Mouse (Mus musculus): ENCODE data around the gene Dll1. TPM values are rescaled to one million over a fixed set of nuclear protein-coding genes. Genes with fewer than 3 reads are reported as not detected.

The Dll1 gene
- polyA plus RNA-seq, 1 experiment from 2014 or later: 59.6 TPM

DNA sequence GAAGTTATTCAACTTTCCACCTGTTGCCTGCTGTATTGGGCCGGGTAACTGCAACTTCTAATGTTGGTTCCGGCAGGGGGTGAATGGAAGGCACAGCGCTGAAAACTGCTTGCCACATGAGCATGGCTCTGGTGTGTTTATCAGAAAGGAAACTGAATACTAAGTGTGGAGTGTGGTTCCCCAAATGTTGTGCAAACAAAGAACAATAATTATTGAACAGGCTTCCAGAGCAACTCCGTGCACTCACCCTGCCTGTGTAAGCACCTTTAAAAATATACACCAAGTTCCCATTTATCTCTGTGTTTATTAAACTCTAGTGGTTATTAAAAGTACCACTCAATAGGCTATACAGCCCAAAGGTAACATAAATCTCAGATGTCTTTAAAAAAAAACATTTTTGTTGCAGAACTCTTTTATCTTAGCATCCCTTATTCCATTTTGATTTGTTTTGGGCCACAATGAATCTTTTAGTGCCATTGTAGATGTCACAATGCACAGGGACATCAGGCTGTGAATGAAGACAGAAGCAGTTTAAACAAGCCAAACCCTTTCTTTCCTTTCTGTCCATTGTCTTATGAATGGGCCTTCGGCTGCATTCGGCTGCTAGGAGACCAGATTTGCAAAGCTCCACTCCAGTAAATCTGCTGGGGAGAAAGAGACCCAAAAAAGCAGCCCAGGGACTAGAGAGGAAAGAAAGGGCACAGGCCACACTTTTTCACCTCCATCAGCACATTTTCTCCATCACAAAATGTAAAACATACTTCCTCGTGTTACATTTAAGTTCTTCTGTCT lies 5.4 kb upstream of the Dll1 start:
- Histone ChIP-seq H3K4me2 (replicated peaks; ENCODE audit: low read depth, low read length) (peak overlapping the region; percentile 76), H3K9ac (ENCODE audit: low read depth, low read length) (no peak overlapping the region), H3K9me3 (ENCODE audit: control insufficient read depth, low read length) (no peaks in the 10 kb centered on the region), H3K27me3 (ENCODE audit: control insufficient read depth, insufficient read depth, low read length) (peaks cover 8% of the 10 kb centered on the region; the same call in 1 of the 2 replicates), H3K4me3 (ENCODE audit: low read depth, low read length) (no peak overlapping the region), H3K27ac (ENCODE audit: low read depth, low read length) (peak overlapping the region; percentile 89; the same call in 1 of the 2 replicates), H3K4me1 (replicated peaks; ENCODE audit: control insufficient read depth, insufficient read depth, low read length) (peaks cover 27% of the 10 kb centered on the region), H3K36me3 (ENCODE audit: control insufficient read depth, insufficient read depth, low read length) (no peaks in the 10 kb centered on the region)
- peak; percentile 48 for DNase-seq (ENCODE audit: low spot score)
- 17% methylated on average over 7 of the region's 7 CpGs for WGBS
- ATAC-seq (ENCODE audit: low FRiP score): no peak

DNA sequence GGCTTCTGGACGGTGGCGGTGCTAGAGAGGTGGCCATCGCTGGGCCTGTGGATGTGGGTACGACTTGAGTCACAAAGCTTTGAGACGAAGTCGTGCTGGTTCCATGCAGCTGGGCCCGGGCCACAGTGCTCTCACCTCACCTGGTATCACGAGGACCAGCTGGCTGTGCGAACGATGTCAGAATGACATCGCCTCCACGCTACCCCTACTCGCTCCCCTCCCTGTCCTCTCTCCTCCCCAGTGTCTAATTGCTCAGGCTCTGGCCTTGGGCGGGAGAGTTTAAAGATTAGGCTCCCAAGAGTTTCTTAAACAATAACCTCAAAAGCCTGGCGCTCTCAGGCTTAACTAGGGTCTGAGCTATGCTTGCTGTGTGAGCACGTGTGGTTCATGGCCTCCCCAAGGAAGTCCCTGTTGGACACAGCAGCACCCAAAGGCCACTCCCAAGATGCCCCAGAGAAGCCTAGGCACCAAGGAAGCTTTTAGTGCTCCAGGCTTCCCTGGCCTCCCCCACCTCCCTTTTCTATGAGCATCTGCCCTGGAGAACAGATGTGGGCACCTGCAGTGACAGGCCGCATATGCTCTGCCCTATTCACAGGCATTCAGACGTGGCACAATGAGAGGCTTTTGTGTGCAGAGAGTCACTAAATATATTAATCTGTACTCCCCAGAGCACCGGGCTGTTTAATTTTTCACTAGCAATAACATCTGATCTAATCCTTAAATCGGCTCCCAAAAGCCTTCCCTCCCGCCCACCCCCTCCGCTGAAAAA lies 4.6 kb upstream of the Dll1 start:
- peak overlapping the region; percentile 89 for H3K27ac ChIP-seq (ENCODE audit: low read depth, low read length)
- peak overlapping the region; percentile 40 for H3K4me3 ChIP-seq (ENCODE audit: low read depth, low read length)
- DNase-seq (ENCODE audit: low spot score) (peak; percentile 74), ATAC-seq (ENCODE audit: low FRiP score) (peak; percentile 41)
- H3K36me3 ChIP-seq (ENCODE audit: control insufficient read depth, insufficient read depth, low read length): no peaks in the 10 kb centered on the region
- H3K4me1 ChIP-seq (replicated peaks; ENCODE audit: control insufficient read depth, insufficient read depth, low read length): peaks cover 27% of the 10 kb centered on the region
- H3K9me3 ChIP-seq (ENCODE audit: control insufficient read depth, low read length): no peaks in the 10 kb centered on the region
- 4% methylated on average over 22 of the region's 22 CpGs for WGBS
- H3K27me3 ChIP-seq (ENCODE audit: control insufficient read depth, insufficient read depth, low read length): peaks cover 8% of the 10 kb centered on the region; the same call in 1 of the 2 replicates
- peak overlapping the region; percentile 60 for H3K9ac ChIP-seq (ENCODE audit: low read depth, low read length)
- H3K4me2 ChIP-seq (replicated peaks; ENCODE audit: low read depth, low read length): peak overlapping the region; percentile 76

DNA sequence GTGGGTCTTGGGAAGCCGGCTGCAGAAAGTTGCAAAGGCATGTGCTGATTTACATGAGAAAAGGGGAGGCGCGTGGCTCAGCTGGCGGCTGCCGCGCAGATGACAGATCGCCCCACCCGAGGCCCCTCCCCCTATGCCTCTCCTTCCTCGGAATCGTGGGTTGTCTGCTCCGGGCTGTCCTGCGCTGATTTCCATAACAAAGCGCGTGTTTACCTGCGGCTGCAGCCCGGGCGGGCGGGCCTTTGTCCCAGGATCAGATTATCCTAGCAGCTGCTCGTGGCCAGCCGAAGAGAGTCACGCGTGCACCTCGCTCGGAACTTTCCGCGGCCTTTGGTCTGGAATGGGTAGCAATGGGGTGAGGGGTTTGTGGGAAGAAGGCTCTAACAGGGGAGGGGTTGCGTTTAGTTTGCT lies 4.0 kb upstream of the Dll1 start:
- H3K9me3 ChIP-seq (ENCODE audit: control insufficient read depth, low read length): no peaks in the 10 kb centered on the region
- peak overlapping the region; percentile 40 for H3K4me3 ChIP-seq (ENCODE audit: low read depth, low read length)
- 0% methylated on average over 22 of the region's 27 CpGs for WGBS
- peak overlapping the region; percentile 60 for H3K9ac ChIP-seq (ENCODE audit: low read depth, low read length)
- ATAC-seq (ENCODE audit: low FRiP score) (peak; percentile 63), DNase-seq (ENCODE audit: low spot score) (peak; percentile 87)
- peak overlapping the region; percentile 89 for H3K27ac ChIP-seq (ENCODE audit: low read depth, low read length)
- peaks cover 8% of the 10 kb centered on the region; the same call in 1 of the 2 replicates for H3K27me3 ChIP-seq (ENCODE audit: control insufficient read depth, insufficient read depth, low read length)
- peak overlapping the region; percentile 76 for H3K4me2 ChIP-seq (replicated peaks; ENCODE audit: low read depth, low read length)
- H3K4me1 ChIP-seq (replicated peaks; ENCODE audit: control insufficient read depth, insufficient read depth, low read length): peaks cover 27% of the 10 kb centered on the region
- H3K36me3 ChIP-seq (ENCODE audit: control insufficient read depth, insufficient read depth, low read length): no peaks in the 10 kb centered on the region

DNA sequence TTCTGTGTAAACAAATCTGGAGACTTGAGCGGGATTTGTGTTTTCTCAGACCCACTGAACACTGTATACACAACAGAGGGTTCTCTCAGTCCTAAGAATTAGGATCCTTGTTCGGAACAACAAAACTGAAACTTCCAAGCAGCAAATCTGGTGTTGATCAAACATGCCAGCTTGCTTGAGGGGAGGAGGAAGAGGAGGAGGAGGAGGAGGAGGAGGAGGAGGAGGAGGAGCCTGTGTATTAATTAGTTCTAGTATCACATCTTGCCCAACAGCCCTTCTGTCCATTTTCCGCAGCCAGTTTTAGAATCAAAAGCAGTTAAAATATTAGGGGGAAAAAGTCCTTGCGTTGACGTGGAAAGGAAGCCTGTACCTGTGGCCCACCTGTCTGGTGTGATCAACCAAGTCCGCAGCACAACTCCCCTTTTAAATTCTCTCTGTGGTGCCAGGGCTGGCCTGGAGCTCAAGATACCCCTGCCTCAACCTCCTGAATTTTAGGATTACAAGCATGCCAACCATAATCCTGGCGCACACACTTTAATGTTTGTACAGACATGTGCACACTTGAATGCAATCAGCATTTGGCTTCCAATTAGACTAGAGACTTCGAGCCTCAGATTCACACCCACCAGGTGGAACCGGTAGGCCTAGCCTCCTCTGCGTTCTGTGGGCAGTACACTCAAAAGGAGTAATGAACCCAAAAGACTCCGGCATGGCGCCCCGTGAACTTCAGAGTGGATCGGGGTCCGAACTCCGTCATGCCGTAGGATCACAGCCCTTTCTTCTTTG lies 3.3 kb upstream of the Dll1 start:
- peak overlapping the region; percentile 13; the same call in 1 of the 2 replicates for H3K9ac ChIP-seq (ENCODE audit: low read depth, low read length)
- H3K36me3 ChIP-seq (ENCODE audit: control insufficient read depth, insufficient read depth, low read length): no peaks in the 10 kb centered on the region
- peak overlapping the region; percentile 76 for H3K4me2 ChIP-seq (replicated peaks; ENCODE audit: low read depth, low read length)
- DNase-seq (ENCODE audit: low spot score) (peak; percentile 28), ATAC-seq (ENCODE audit: low FRiP score) (no peak)
- H3K4me1 ChIP-seq (replicated peaks; ENCODE audit: control insufficient read depth, insufficient read depth, low read length): peaks cover 27% of the 10 kb centered on the region
- peak overlapping the region; percentile 89 for H3K27ac ChIP-seq (ENCODE audit: low read depth, low read length)
- no peaks in the 10 kb centered on the region for H3K9me3 ChIP-seq (ENCODE audit: control insufficient read depth, low read length)
- peaks cover 8% of the 10 kb centered on the region; the same call in 1 of the 2 replicates for H3K27me3 ChIP-seq (ENCODE audit: control insufficient read depth, insufficient read depth, low read length)
- H3K4me3 ChIP-seq (ENCODE audit: low read depth, low read length): peak overlapping the region; percentile 40
- WGBS: 6% methylated on average over 17 of the region's 17 CpGs

DNA sequence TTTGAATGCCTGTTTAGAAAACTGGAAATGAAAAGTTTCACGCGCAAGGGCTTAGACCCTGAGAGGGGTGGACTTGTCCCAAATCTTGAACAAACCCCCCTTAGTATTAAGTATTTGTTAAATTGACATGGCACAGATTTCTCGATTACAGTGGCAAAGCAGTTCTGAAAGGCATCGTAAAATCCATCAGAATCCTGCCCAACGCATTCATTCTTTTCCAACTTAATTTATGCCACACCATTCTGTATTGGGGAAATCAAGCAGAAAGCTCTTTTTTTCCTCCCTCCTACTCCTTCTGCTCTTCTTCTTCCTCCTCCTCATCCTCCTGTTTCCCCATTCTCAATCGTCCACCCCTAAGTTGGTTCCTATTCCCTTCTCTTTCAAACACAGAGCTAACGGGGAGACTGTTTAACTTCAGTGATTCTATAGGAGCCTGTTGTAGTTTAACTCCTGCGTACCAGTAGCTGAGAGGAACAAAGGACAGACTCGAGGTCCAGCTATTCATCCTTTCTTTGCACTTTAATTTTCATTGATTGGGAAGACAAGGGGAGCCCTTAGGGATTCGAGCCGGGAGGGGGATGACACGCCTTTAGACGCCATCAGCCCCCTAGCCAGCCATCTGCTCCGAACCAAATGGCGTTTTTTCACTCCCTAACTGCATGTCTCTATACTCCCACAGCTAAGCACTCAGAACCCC lies 1.9 kb upstream of the Dll1 start:
- DNase-seq (ENCODE audit: low spot score): peak; percentile 74
- H3K27ac ChIP-seq (ENCODE audit: low read depth, low read length): peak overlapping the region; percentile 98
- no peaks in the 10 kb centered on the region for H3K9me3 ChIP-seq (ENCODE audit: control insufficient read depth, low read length)
- H3K4me2 ChIP-seq (replicated peaks; ENCODE audit: low read depth, low read length): peak overlapping the region; percentile 12; the same call in 1 of the 2 replicates
- 4% methylated on average over 15 of the region's 15 CpGs for WGBS
- peaks cover 2% of the 10 kb centered on the region; the same call in 1 of the 2 replicates for H3K36me3 ChIP-seq (ENCODE audit: control insufficient read depth, insufficient read depth, low read length)
- ATAC-seq (ENCODE audit: low FRiP score): peak; percentile 13; the same call in 1 of the 2 replicates
- no peak overlapping the region for H3K4me3 ChIP-seq (ENCODE audit: low read depth, low read length)
- H3K27me3 ChIP-seq (ENCODE audit: control insufficient read depth, insufficient read depth, low read length): peaks cover 8% of the 10 kb centered on the region; the same call in 1 of the 2 replicates
- H3K9ac ChIP-seq (ENCODE audit: low read depth, low read length): no peak overlapping the region
- peaks cover 31% of the 10 kb centered on the region for H3K4me1 ChIP-seq (replicated peaks; ENCODE audit: control insufficient read depth, insufficient read depth, low read length)

DNA sequence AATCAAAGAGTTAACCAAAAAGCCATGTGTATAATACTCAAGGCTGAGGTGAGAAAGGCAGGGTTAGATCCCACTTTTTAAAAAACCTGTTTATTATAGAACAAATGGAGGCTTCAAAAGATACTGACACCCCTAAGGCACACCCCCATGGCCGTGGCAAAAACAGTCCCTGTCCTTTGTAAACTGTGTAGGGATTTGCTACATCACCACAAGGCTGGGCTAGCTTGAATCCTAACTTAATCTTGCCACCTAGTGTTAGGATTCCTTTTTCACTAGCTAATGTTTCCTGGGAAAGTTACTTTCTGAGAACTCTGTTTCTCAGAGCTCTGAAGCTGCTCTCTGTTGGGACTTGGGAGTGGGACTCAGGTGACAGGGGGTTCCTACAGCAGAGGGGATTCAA lies 1.2 kb upstream of the Dll1 start:
- Histone ChIP-seq H3K36me3 (ENCODE audit: control insufficient read depth, insufficient read depth, low read length) (peaks cover 3% of the 10 kb centered on the region; the same call in 1 of the 2 replicates), H3K9ac (ENCODE audit: low read depth, low read length) (0 out of 2 replicates have a peak overlapping the region, but pooled peaks have one; percentile 34), H3K4me3 (ENCODE audit: low read depth, low read length) (no peak overlapping the region), H3K9me3 (ENCODE audit: control insufficient read depth, low read length) (no peaks in the 10 kb centered on the region), H3K27ac (ENCODE audit: low read depth, low read length) (peak overlapping the region; percentile 98), H3K4me2 (replicated peaks; ENCODE audit: low read depth, low read length) (peak overlapping the region; percentile 92; the same call in 1 of the 2 replicates), H3K4me1 (replicated peaks; ENCODE audit: control insufficient read depth, insufficient read depth, low read length) (peaks cover 32% of the 10 kb centered on the region), H3K27me3 (ENCODE audit: control insufficient read depth, insufficient read depth, low read length) (peaks cover 11% of the 10 kb centered on the region; the same call in 1 of the 2 replicates)
- ATAC-seq (ENCODE audit: low FRiP score): no peak
- peak; percentile 56 for DNase-seq (ENCODE audit: low spot score)
- WGBS: 0% methylated on average over 1 of the region's 1 CpGs

DNA sequence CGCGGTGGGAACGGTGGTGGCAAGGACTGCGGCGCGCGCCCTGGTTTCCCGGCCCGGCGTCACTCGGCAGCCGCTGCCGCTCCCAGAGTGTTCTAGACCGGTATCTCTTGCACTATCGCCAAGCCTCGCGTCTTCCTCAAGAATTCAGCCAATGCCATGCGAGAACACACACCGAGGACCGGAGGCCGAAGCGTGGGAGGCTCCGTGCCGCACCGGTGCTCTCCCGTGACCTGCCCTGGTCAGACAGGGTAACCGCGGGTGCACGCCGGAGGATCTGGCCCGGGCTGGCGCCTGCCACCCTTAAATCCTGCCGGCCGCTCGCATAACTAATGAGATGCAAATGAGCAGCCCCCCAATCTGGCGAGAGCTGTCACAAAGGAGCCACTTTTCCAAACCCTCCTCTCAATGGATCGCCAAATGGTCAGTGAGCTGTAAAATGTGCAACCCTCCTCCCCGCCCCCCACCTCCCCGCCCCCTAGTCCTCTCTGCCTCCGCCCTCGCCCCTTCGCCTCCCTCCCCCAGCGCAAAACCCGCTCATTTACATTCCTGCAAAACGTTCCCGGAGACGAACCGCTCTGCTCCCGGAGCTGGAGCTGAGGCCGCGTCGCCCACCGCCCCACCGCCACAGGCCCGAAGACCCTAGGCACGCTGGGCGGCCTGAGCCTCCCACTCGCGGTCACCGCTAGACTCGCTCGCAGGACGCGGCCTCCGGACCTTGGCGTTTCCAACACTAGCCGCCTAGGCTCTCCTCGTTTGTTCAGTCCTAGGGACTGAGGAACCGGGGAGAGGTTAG lies 775 bp downstream of the Dll1 start:
- peaks cover 4% of the 10 kb centered on the region; the same call in 1 of the 2 replicates for H3K36me3 ChIP-seq (ENCODE audit: control insufficient read depth, insufficient read depth, low read length)
- DNase-seq (ENCODE audit: low spot score) (peak; percentile 84), ATAC-seq (ENCODE audit: low FRiP score) (peak; percentile 70)
- H3K4me2 ChIP-seq (replicated peaks; ENCODE audit: low read depth, low read length): peak overlapping the region; percentile 92
- peak overlapping the region; percentile 83 for H3K4me3 ChIP-seq (ENCODE audit: low read depth, low read length)
- under 1% methylated on average over 66 of the region's 69 CpGs for WGBS
- H3K27ac ChIP-seq (ENCODE audit: low read depth, low read length): peak overlapping the region; percentile 98
- no peaks in the 10 kb centered on the region for H3K9me3 ChIP-seq (ENCODE audit: control insufficient read depth, low read length)
- H3K9ac ChIP-seq (ENCODE audit: low read depth, low read length): peak overlapping the region; percentile 91
- peaks cover 11% of the 10 kb centered on the region; the same call in 1 of the 2 replicates for H3K27me3 ChIP-seq (ENCODE audit: control insufficient read depth, insufficient read depth, low read length)
- H3K4me1 ChIP-seq (replicated peaks; ENCODE audit: control insufficient read depth, insufficient read depth, low read length): peaks cover 35% of the 10 kb centered on the region
